Mouse (Mus musculus): Measurements from ENCODE around the gene Chn2.

DNA sequence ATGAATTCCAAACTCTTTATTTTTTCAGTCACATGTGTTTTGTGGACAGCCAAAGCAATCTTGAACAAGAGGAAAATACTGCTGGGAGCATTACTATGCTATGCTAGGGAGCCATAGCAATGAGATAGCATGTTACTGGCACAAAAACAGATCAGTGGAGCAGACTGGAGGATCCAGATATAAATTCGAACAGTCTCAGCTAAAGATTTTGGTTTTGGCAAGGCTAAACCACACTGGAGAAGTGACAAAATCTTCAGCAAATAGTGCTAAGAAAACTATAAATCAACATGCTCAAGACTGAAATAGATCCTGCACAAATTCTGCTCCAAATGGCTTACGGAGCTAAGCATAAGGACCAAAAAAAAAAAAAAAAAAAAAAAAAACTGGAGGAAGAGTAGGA lies 273.7 kb downstream of the Chn2 start:
- TF ChIP-seq CTCF (conservative IDR thresholded peaks at IDR 0.05; ENCODE audit: low read length), result no peak
- no peak for TF ChIP-seq POU5F1 (IDR thresholded peaks at IDR 0.05; ENCODE audit: borderline replicate concordance, low read length)
- no peak for TF ChIP-seq NANOG (IDR thresholded peaks at IDR 0.05; ENCODE audit: borderline replicate concordance, low read length)

All from E14TG2a.4 (cell line).